In genomic region chr7:105474771-105475315, GRCm38 (mm10) we compare ENCODE assay signal across 14 mouse cellular contexts. TPM values are rescaled to one million over a fixed set of nuclear protein-coding genes. Genes with fewer than 3 reads are reported as not detected.
"Had no signal": no experiment of that assay in that cellular context is flagged by ENCODE, and none has a peak within 500 bp of the region (broad histone marks: within the 10 kb centered on the region; RNA-seq: fewer than 3 reads in every experiment).

No protein-coding gene starts in this region.

- H3K9me3 ChIP-seq: limb, embryonic 12.5 days; liver, embryonic 13.5 days; lung, embryonic 15.5 days; megakaryocyte, embryonic 14.5 days; neural tube, embryonic 15.5 days had no signal

- H3K27me3 ChIP-seq: limb, embryonic 12.5 days; liver, embryonic 13.5 days; lung, embryonic 15.5 days; neural tube, embryonic 15.5 days had no signal

- H3K4me3 ChIP-seq: limb, embryonic 12.5 days; liver, embryonic 13.5 days; lung, embryonic 15.5 days; megakaryocyte, embryonic 14.5 days; neural tube, embryonic 15.5 days had no signal

- H3K27ac ChIP-seq: limb, embryonic 12.5 days; liver, embryonic 13.5 days; lung, embryonic 15.5 days; macrophage; neural tube, embryonic 15.5 days had no signal

- H3K4me1 ChIP-seq: limb, embryonic 12.5 days; liver, embryonic 13.5 days; lung, embryonic 15.5 days had no signal

- DNase-seq: liver; liver, embryonic 13.5 days; liver, postnatal 0 days; lung, postnatal 14 days; spleen, adult 18-20 months; thymus, adult 18-20 months; thymus, postnatal 14 days had no signal

- H3K36me3 ChIP-seq: limb, embryonic 12.5 days; liver, embryonic 13.5 days; lung, embryonic 15.5 days; neural tube, embryonic 15.5 days had no signal

- H3K4me2 ChIP-seq: limb, embryonic 12.5 days; liver, embryonic 13.5 days; lung, embryonic 15.5 days; midbrain, embryonic 11.5 days; neural tube, embryonic 15.5 days had no signal

- H3K9ac ChIP-seq: limb, embryonic 12.5 days; liver, embryonic 13.5 days; liver, postnatal 0 days; lung, embryonic 15.5 days; neural tube, embryonic 15.5 days had no signal

RNA-seq across cellular contexts. Expression of gene Cavin3, which starts 7.3 kb away (rescaled TPM):
- polyA plus RNA-seq: macrophage had no signal

RNA-seq across cellular contexts. Expression of gene Cckbr, which starts 49.3 kb away (rescaled TPM):
- polyA plus RNA-seq: limb, embryonic 12.5 days; liver, embryonic 13.5 days; liver, postnatal 0 days; macrophage; neural tube, embryonic 11.5 days had no signal
